9 mouse cellular contexts compared by ENCODE assay signal in genomic region chr10:80931153-80931671, GRCm38 (mm10). TPM values are rescaled to one million over a fixed set of nuclear protein-coding genes. Genes with fewer than 3 reads are reported as not detected.
DNase-seq lines count a peak whose midpoint lies in the region; ATAC-seq and TF ChIP-seq lines count a peak whose summit lies in the region.
"Had no signal": no experiment of that assay in that cellular context is flagged by ENCODE, and none has a peak within 500 bp of the region (broad histone marks: within the 10 kb centered on the region; RNA-seq: fewer than 3 reads in every experiment).

No protein-coding gene starts in this region.

- H3K27me3 ChIP-seq in embryonic facial prominence, embryonic 13.5 days: peaks cover 46% of the 10 kb centered on the region
- peaks cover 6% of the 10 kb centered on the region; the same call in 1 of the 2 replicates for H3K27me3 ChIP-seq in limb, embryonic 15.5 days
- no peaks in the 10 kb centered on the region for H3K27me3 ChIP-seq in small intestine, adult 2 months (ENCODE audit: control insufficient read depth, insufficient read depth, low read length)

- peak; percentile 28 for DNase-seq in right cerebral cortex, adult 18-20 months
- DNase-seq in right cerebral cortex, postnatal 10 days (ENCODE audit: low spot score in 2 of 2): no peak
- peak; percentile 75 for DNase-seq in heart, postnatal 4 days
- no peak for DNase-seq in T-cell, adult 2 months (ENCODE audit: low spot score)
- DNase-seq in layer of hippocampus, adult 18-20 months (ENCODE audit: low spot score in 2 of 2): no peak

- H3K36me3 ChIP-seq in embryonic facial prominence, embryonic 13.5 days: no peaks in the 10 kb centered on the region
- no peaks in the 10 kb centered on the region for H3K36me3 ChIP-seq in limb, embryonic 15.5 days
- H3K36me3 ChIP-seq in small intestine, adult 2 months (ENCODE audit: control insufficient read depth, insufficient read depth, low read length): no peaks in the 10 kb centered on the region

- H3K27ac ChIP-seq in embryonic facial prominence, embryonic 13.5 days: no peak overlapping the region
- H3K27ac ChIP-seq in limb, embryonic 15.5 days: no peak overlapping the region; the same call in 1 of the 2 replicates
- no peak overlapping the region for H3K27ac ChIP-seq in small intestine, adult 2 months (ENCODE audit: insufficient read depth, low read depth, low read length)

- peak overlapping the region; percentile 80 for H3K9ac ChIP-seq in embryonic facial prominence, embryonic 13.5 days
- H3K9ac ChIP-seq in limb, embryonic 15.5 days: peak overlapping the region; percentile 72

- peaks cover 66% of the 10 kb centered on the region for H3K4me1 ChIP-seq in embryonic facial prominence, embryonic 13.5 days
- peaks cover 68% of the 10 kb centered on the region for H3K4me1 ChIP-seq in limb, embryonic 15.5 days
- peaks cover 32% of the 10 kb centered on the region for H3K4me1 ChIP-seq in small intestine, adult 2 months (ENCODE audit: control insufficient read depth, insufficient read depth, insufficient read length, low read length)

- no peak for ATAC-seq in embryonic facial prominence, embryonic 13.5 days (ENCODE audit: insufficient number of reproducible peaks, insufficient read depth, low FRiP score, low TSS enrichment, low read depth)
- no peak for ATAC-seq in limb, embryonic 15.5 days (ENCODE audit: insufficient number of reproducible peaks, low FRiP score, low TSS enrichment, low read depth)

- H3K4me2 ChIP-seq in embryonic facial prominence, embryonic 13.5 days: peak overlapping the region; percentile 91
- H3K4me2 ChIP-seq in limb, embryonic 15.5 days: peak overlapping the region; percentile 72

- TF ChIP-seq POLR2A in small intestine, adult 2 months (IDR thresholded peaks at IDR 0.05; ENCODE audit: low read depth, low read length): no peak

- no peak for TF ChIP-seq CTCF in small intestine, adult 2 months (IDR thresholded peaks at IDR 0.05; ENCODE audit: extremely low read depth, insufficient read length, insufficient replicate concordance, low read depth, low read length)

- H3K9me3 ChIP-seq in embryonic facial prominence, embryonic 13.5 days: no peaks in the 10 kb centered on the region
- no peaks in the 10 kb centered on the region for H3K9me3 ChIP-seq in limb, embryonic 15.5 days

- peak overlapping the region; percentile 62 for H3K4me3 ChIP-seq in embryonic facial prominence, embryonic 13.5 days
- peak overlapping the region; percentile 67 for H3K4me3 ChIP-seq in limb, embryonic 15.5 days
- peak overlapping the region; percentile 82 for H3K4me3 ChIP-seq in small intestine, adult 2 months (ENCODE audit: low read depth, low read length)

- 3% methylated on average over 14 of the region's 14 CpGs for WGBS in embryonic facial prominence, embryonic 13.5 days
- WGBS in limb, embryonic 15.5 days: 7% methylated on average over 14 of the region's 14 CpGs
- 13% methylated on average over 14 of the region's 14 CpGs for WGBS in small intestine, adult 2 months

RNA-seq across cellular contexts. Expression of gene Gadd45b, which starts 1.3 kb away (rescaled TPM):
- polyA plus RNA-seq in embryonic facial prominence, embryonic 13.5 days (2015; fragmentation: Nextera tagmentation; extraction: Ambion mirVana): 29.0 and 29.9 TPM in 2 replicates
- 1 to 10 TPM; 6.4 to 9.5 TPM for total RNA-seq in heart, postnatal 4 days (2021)
- polyA plus RNA-seq in limb, embryonic 15.5 days (2015; fragmentation: Nextera tagmentation; extraction: Ambion mirVana): 44.4 and 44.7 TPM in 2 replicates
- polyA plus RNA-seq in small intestine, adult 2 months (2012; rRNA removed): 16.2 and 29.7 TPM in 2 replicates
- total RNA-seq in layer of hippocampus, adult 18-20 months (2021): 10 to 100 TPM; 24.9 to 28.1 TPM

RNA-seq across cellular contexts. Expression of gene Lmnb2, which starts 13.2 kb away (rescaled TPM):
- polyA plus RNA-seq in embryonic facial prominence, embryonic 13.5 days (2015; fragmentation: Nextera tagmentation; extraction: Ambion mirVana): 51.5 and 63.4 TPM in 2 replicates
- 10 to 100 TPM; 15.5 to 17.2 TPM for total RNA-seq in heart, postnatal 4 days (2021)
- 51.6 and 58.2 TPM in 2 replicates for polyA plus RNA-seq in limb, embryonic 15.5 days (2015; fragmentation: Nextera tagmentation; extraction: Ambion mirVana)
- 14.5 and 29.2 TPM in 2 replicates for polyA plus RNA-seq in small intestine, adult 2 months (2012; rRNA removed)
- total RNA-seq in layer of hippocampus, adult 18-20 months (2021): 10 to 100 TPM; 19.5 to 22.3 TPM

RNA-seq across cellular contexts. Expression of gene Timm13, which starts 30.4 kb away (rescaled TPM):
- polyA plus RNA-seq in embryonic facial prominence, embryonic 13.5 days (2015; fragmentation: Nextera tagmentation; extraction: Ambion mirVana): 317 and 358 TPM in 2 replicates
- total RNA-seq in heart, postnatal 4 days (2021): 100 to 1,000 TPM; 162 to 169 TPM
- polyA plus RNA-seq in limb, embryonic 15.5 days (2015; fragmentation: Nextera tagmentation; extraction: Ambion mirVana): 312 and 329 TPM in 2 replicates
- 132 and 250 TPM in 2 replicates for polyA plus RNA-seq in small intestine, adult 2 months (2012; rRNA removed)
- total RNA-seq in layer of hippocampus, adult 18-20 months (2021): 100 to 1,000 TPM; 136 to 144 TPM

RNA-seq across cellular contexts. Expression of gene Tmprss9, which starts 59.6 kb away (rescaled TPM):
- polyA plus RNA-seq in embryonic facial prominence, embryonic 13.5 days (2015; fragmentation: Nextera tagmentation; extraction: Ambion mirVana): not detected in 2 replicates
- total RNA-seq in heart, postnatal 4 days (2021): not detected
- polyA plus RNA-seq in limb, embryonic 15.5 days (2015; fragmentation: Nextera tagmentation; extraction: Ambion mirVana): 0.05 TPM in 1 of 2 replicates, not detected in the other
- 0.66 and 1.3 TPM in 2 replicates for polyA plus RNA-seq in small intestine, adult 2 months (2012; rRNA removed)
- total RNA-seq in layer of hippocampus, adult 18-20 months (2021): under 1 TPM; 0.40 to 0.56 TPM
- total RNA-seq: hematopoietic stem cell, adult 5-6 weeks had no signal

Comparison
In these comparisons a context has a peak if more than half of its experiments do, and no peak if none do; other contexts are left out.
1. DNase-seq: peak in right cerebral cortex, adult 18-20 months (single experiment) and heart, postnatal 4 days (single experiment); none in right cerebral cortex, postnatal 10 days (0 of 2), T-cell, adult 2 months (single experiment) and layer of hippocampus, adult 18-20 months (0 of 2).
2. Peak in every context shown above with its lines, with median percentiles within 50 percentile points of each other: H3K4me3 ChIP-seq.